Mouse (Mus musculus): ENCODE data around the gene Map3k14.

- TF ChIP-seq FLI1 (IDR thresholded peaks at IDR 0.05; ENCODE audit: low read length) (no peak), GATA1 (IDR thresholded peaks at IDR 0.05; ENCODE audit: borderline replicate concordance, low read length) (no peak)
These were observed 96.6 kb downstream of the Map3k14 start, which contains the start of gene Fmnl1 for GRCm38 (mm10) chr11:103170494-103171285.

Measured in megakaryocyte, embryonic 14.5 days (primary cell).